27 mouse cellular contexts compared by ENCODE assay signal in genomic region chr5:21729107-21729506, GRCm38 (mm10).
"Had no signal": no experiment of that assay in that cellular context is flagged by ENCODE, and none has a peak within 500 bp of the region (broad histone marks: within the 10 kb centered on the region; RNA-seq: fewer than 3 reads in every experiment).

No protein-coding gene starts in this region.

- H3K9me3 ChIP-seq: embryonic facial prominence, embryonic 10.5 days; embryonic facial prominence, embryonic 12.5 days; embryonic facial prominence, embryonic 13.5 days; embryonic facial prominence, embryonic 15.5 days; forebrain, embryonic 10.5 days; forebrain, embryonic 12.5 days; forebrain, embryonic 13.5 days; forebrain, embryonic 15.5 days had no signal

- ATAC-seq: forebrain, embryonic 13.5 days; forebrain, embryonic 14.5 days; forebrain, embryonic 15.5 days; forebrain, embryonic 16.5 days; forebrain, postnatal 0 days had no signal

- DNase-seq: cerebellum, adult 2 months; cerebellum, adult 8-10 months; cerebellum, adult 9-10 months; cerebellum, adult 9-11 months; cerebellum, postnatal 10 days; cerebellum, postnatal 14 days; cerebellum, postnatal 25 days; cerebellum, postnatal 36 days; embryo, embryonic 11 days; forebrain, postnatal 0 days; gastrocnemius, adult 2 months; gastrocnemius, postnatal 10 days; gastrocnemius, postnatal 14 days; gastrocnemius, postnatal 25 days; gastrocnemius, postnatal 36 days; heart, adult 2 months had no signal

- H3K27ac ChIP-seq: embryonic facial prominence, embryonic 10.5 days; embryonic facial prominence, embryonic 12.5 days; embryonic facial prominence, embryonic 13.5 days; embryonic facial prominence, embryonic 15.5 days; forebrain, embryonic 10.5 days; forebrain, embryonic 12.5 days; forebrain, embryonic 13.5 days; forebrain, embryonic 15.5 days; gastrocnemius, adult 2 months; heart, adult 2 months had no signal

- H3K9ac ChIP-seq: embryonic facial prominence, embryonic 12.5 days; embryonic facial prominence, embryonic 13.5 days; embryonic facial prominence, embryonic 15.5 days; forebrain, embryonic 12.5 days; forebrain, embryonic 13.5 days; forebrain, embryonic 15.5 days; forebrain, postnatal 0 days had no signal

- H3K4me2 ChIP-seq: embryonic facial prominence, embryonic 12.5 days; embryonic facial prominence, embryonic 13.5 days; embryonic facial prominence, embryonic 15.5 days; forebrain, embryonic 12.5 days; forebrain, embryonic 13.5 days; forebrain, embryonic 15.5 days had no signal

- H3K36me3 ChIP-seq: embryonic facial prominence, embryonic 10.5 days; embryonic facial prominence, embryonic 12.5 days; embryonic facial prominence, embryonic 13.5 days; embryonic facial prominence, embryonic 15.5 days; forebrain, embryonic 10.5 days; forebrain, embryonic 12.5 days; forebrain, embryonic 15.5 days had no signal

- H3K27me3 ChIP-seq: embryonic facial prominence, embryonic 12.5 days; embryonic facial prominence, embryonic 13.5 days; embryonic facial prominence, embryonic 15.5 days; forebrain, embryonic 12.5 days; forebrain, embryonic 13.5 days; forebrain, embryonic 15.5 days had no signal

- H3K4me3 ChIP-seq: embryonic facial prominence, embryonic 10.5 days; embryonic facial prominence, embryonic 12.5 days; embryonic facial prominence, embryonic 13.5 days; embryonic facial prominence, embryonic 15.5 days; erythroblast, embryonic 14.5 days; forebrain, embryonic 10.5 days; forebrain, embryonic 12.5 days; forebrain, embryonic 13.5 days; forebrain, embryonic 15.5 days; gastrocnemius, adult 2 months; heart, adult 2 months had no signal
